Mouse (Mus musculus): ENCODE data around the gene Cntnap2. TPM values are rescaled to one million over a fixed set of nuclear protein-coding genes. Genes with fewer than 3 reads are reported as not detected.

The Cntnap2 gene
- polyA plus RNA-seq, 1 experiment from 2014 or later = 22.2 TPM

DNA sequence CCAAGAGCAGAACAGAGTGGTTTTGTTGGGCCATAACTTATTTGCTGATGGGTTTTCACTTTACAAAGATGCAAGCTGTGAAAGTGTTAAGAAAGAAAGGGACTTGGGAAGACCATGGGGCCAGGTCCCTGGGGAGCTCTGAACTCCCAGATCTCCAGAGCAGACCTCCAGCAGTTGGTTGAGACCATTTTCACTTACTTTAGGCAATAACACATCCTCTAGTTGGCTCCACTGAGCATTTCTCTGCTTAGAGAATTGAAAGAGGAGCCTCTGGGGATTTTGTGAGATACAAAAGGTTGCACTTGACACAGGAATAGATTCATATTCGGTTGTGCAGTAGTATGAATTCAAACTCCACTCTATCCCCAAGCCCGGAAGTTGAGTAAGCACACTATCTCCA is 2196.1 kb downstream of the Cntnap2 start:
- no peaks in the 10 kb centered on the region for H3K27me3 ChIP-seq (ENCODE audit: insufficient read depth, poor library complexity, severe bottlenecking)
- peaks cover 11% of the 10 kb centered on the region for H3K4me1 ChIP-seq (replicated peaks)
- DNase-seq (ENCODE audit: low spot score) = no peak
- WGBS = 88% methylated on average over 2 of the region's 2 CpGs
- no peaks in the 10 kb centered on the region for H3K36me3 ChIP-seq
- no peak overlapping the region for H3K4me3 ChIP-seq
- no peak overlapping the region for H3K27ac ChIP-seq
- no peaks in the 10 kb centered on the region for H3K9me3 ChIP-seq

DNA sequence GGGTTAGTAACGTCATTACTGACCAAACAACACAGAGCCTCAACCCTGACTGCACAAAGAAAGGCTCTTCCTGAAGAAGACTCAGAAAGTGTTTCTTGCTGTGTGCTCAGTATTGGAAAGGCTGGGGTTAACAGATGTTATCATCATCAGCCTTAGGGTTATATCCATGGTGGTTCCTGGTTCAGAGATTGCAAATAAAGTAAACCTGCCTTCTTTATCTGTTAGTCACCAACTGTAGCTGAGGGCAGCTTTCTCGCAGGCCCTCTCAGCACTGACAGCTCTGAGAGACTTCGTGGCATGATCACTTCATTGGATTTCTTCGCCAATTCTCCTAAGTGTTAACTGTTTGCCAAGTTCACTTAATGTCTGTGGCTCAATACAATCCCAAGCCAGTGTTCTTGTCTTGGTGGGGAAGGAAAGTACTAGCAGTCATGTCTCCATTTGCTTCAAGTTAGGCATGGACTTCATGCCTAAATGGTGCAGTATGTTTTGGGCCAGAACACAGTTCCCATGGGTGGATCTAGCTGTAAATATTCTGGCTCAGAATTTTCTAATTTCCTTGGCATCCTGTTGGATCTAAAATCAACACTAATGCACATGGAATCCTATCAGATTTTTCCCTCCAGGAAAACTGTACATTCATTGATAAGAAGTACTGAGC is 2197.2 kb downstream of the Cntnap2 start:
- Histone ChIP-seq H3K4me1 (replicated peaks) (peaks cover 7% of the 10 kb centered on the region), H3K4me3 (no peak overlapping the region), H3K27ac (no peak overlapping the region), H3K36me3 (no peaks in the 10 kb centered on the region), H3K9me3 (no peaks in the 10 kb centered on the region), H3K27me3 (ENCODE audit: insufficient read depth, poor library complexity, severe bottlenecking) (no peaks in the 10 kb centered on the region)
- DNase-seq (ENCODE audit: low spot score) = no peak
- WGBS = 81% methylated on average over 4 of the region's 4 CpGs

DNA sequence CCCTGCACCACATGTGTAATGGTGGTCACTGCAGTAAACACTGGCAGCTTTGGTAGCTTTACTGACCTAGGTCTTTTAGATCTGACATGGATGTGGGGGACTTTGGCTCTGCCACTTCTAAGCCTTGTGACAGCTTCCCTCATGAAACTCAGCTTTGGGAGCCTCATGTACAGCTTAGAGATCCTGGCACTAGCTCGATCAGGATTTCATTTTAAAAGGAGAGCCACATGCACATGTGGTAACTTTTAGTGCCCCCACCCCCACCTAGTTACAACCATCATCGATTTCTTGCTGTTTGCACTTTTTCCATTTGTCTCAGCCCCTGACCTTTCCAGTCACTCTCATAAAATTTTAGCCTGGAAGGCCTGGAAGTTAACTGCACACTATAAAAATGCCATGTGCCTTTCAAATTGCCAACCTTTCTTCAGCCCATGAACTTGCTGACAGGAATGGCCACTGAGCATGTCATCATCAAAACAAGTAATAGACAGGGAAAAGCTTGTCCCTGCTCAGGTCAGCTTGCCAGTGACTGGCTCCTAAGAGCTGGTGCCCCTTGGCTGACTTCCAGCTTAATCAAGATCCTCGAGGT is 2197.9 kb downstream of the Cntnap2 start:
- WGBS = 74% methylated on average over 3 of the region's 3 CpGs

DNA sequence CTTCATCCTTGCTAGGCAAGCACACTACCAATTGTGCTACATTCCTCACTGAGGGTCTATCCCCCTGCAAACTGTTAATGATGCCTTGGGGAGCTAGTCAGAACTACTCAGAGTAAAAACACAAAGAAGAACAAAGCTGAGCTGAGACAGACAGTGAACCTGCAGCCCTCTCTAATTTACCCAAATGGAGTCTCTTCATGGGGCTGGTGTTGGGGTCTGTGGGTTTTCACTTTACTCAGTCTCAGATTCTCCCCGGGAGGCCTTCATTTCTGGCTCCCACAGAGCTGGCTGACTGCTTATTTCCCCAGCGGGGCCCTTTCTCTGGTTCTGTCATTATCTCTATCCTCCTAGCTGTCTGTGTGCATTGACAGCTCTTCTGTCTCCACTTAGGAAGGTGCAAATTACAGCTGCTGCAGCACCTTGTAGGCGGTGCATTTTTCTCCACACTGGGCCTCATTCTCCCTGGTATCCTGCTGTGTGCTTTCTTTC is 2200.5 kb downstream of the Cntnap2 start:
- Histone ChIP-seq H3K9me3 (no peaks in the 10 kb centered on the region), H3K36me3 (no peaks in the 10 kb centered on the region), H3K27me3 (ENCODE audit: insufficient read depth, poor library complexity, severe bottlenecking) (no peaks in the 10 kb centered on the region), H3K4me3 (no peak overlapping the region), H3K4me1 (replicated peaks) (peaks cover 7% of the 10 kb centered on the region), H3K27ac (no peak overlapping the region)
- no peak for DNase-seq (ENCODE audit: low spot score)
- WGBS = 13% methylated on average over 3 of the region's 3 CpGs

More for the DNA sequence above, 2197.9 kb downstream of the Cntnap2 start:
- Histone ChIP-seq H3K27ac (no peak overlapping the region), H3K36me3 (no peaks in the 10 kb centered on the region), H3K9me3 (no peaks in the 10 kb centered on the region), H3K4me1 (replicated peaks) (peaks cover 7% of the 10 kb centered on the region), H3K4me3 (no peak overlapping the region), H3K27me3 (ENCODE audit: insufficient read depth, poor library complexity, severe bottlenecking) (no peaks in the 10 kb centered on the region)
- no peak for DNase-seq (ENCODE audit: low spot score)

DNA sequence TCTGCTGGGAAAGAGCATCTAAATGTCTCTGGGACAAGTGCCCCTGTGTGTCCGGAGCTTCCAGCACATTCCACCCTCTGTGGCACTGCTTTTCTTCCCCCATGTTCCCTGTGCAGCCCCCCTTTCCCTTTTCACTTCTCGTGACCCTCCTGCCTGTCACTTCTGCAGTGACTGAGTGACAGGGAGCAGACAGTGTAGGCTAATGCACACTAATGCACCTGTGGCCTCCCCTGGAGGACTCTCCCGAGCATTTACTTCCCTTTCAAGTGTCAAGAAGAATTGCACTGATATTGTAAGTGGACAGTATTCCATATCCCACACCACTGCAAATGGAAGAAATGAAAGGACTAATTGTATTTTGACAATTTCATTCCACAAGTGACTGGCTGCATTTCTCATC is 2208.1 kb downstream of the Cntnap2 start:
- DNase-seq (ENCODE audit: low spot score) = no peak
- WGBS = 57% methylated on average over 3 of the region's 3 CpGs
- H3K27me3 ChIP-seq (ENCODE audit: insufficient read depth, poor library complexity, severe bottlenecking) = peaks cover 15% of the 10 kb centered on the region
- no peak overlapping the region for H3K27ac ChIP-seq
- no peaks in the 10 kb centered on the region for H3K9me3 ChIP-seq
- no peak overlapping the region for H3K4me3 ChIP-seq
- H3K36me3 ChIP-seq = no peaks in the 10 kb centered on the region
- peaks cover 6% of the 10 kb centered on the region; the same call in 1 of the 2 replicates for H3K4me1 ChIP-seq (replicated peaks)

DNA sequence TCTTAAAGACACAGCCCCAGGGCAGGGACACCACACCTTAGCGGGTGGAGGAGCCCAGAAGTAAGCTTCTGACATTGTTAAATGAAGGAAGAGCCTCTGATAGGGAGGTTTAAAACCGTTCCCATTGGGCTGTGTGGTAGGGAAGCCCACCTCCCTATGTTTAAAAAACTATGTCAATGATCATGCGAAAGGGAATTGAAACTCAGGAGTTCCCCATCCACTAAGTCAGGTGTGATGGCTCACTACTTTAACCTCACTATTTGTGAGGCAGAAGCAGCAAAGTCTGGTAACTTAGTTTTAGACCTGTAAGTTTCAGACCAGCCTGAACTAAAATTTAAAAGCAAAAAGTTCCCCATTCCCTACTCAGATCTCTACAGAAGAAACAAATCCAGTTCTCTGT is 2210.3 kb downstream of the Cntnap2 start:
- Histone ChIP-seq H3K9me3 (no peaks in the 10 kb centered on the region), H3K27me3 (ENCODE audit: insufficient read depth, poor library complexity, severe bottlenecking) (peaks cover 17% of the 10 kb centered on the region), H3K4me3 (no peak overlapping the region), H3K27ac (no peak overlapping the region), H3K4me1 (replicated peaks) (peaks cover 21% of the 10 kb centered on the region), H3K36me3 (no peaks in the 10 kb centered on the region)
- DNase-seq (ENCODE audit: low spot score) = no peak
- whole genome bisulfite sequencing = 83% methylated on average over 3 of the region's 3 CpGs

DNA sequence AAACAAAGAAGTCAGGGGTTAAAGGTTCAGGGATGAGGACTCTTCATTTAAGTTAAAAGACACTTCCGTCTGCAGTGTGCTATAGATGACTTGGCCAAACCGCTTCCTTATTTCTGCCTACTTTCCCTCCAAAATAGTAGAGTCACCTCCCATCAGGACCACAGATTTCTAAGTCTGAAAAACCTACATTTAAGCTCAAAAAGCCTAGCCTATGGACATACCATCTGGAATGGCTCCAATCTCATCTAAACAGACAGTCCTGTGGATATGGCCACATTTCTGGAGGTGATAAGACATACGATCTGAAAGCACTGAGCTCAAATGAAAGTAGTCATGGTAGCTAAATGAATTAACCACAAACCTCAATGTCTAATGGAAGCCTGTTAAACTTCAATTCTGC is 2212.4 kb downstream of the Cntnap2 start:
- no peak for DNase-seq (ENCODE audit: low spot score)
- no peaks in the 10 kb centered on the region for H3K36me3 ChIP-seq
- H3K9me3 ChIP-seq = no peaks in the 10 kb centered on the region
- peaks cover 27% of the 10 kb centered on the region for H3K27me3 ChIP-seq (ENCODE audit: insufficient read depth, poor library complexity, severe bottlenecking)
- H3K4me3 ChIP-seq = no peak overlapping the region
- WGBS = 92% methylated on average over 3 of the region's 3 CpGs
- peaks cover 34% of the 10 kb centered on the region for H3K4me1 ChIP-seq (replicated peaks)
- no peak overlapping the region for H3K27ac ChIP-seq

DNA sequence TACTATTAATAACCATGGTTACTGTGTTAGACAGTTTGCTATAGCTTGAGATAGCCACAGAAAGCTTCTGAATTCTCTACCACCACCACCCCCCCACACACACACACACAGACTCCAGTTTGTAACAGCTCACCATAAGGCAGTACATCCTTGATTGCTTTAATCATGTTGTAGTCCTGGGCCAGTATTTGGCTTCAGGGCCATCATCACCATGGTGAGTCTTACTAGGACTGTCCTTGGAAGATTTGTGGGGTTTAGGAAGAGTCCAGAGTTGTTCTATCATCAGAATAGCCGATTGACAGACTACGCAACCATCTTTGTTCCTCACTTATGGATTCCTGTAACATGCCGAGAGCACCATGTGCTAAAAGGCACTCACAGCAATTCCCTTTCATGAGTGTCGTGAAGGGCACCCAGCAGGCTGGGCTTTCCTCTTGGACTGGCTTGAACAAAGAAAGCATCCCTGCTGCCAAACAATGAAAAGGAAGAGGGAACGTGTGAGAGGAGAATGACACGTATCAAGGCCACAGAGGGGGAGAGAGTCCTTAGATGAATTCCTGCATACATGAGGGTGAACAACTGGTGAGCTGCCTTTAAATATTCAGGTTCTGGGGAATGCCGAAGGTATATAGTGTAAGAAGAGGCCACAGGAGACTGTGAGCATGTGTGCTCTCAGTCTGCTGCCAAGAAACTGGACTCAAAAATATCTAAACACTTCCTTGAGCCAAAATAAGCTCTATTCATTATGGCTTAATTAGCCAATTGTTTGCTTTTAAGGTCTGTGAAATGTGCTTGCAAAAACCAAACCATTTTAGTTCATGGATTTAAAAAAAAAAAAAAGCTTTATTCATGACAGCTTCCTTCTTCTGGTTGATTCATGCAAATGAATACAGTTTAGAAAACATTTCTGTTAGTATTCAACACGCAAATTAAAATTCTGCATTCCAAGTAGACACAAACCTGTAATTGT is 2213.7 kb downstream of the Cntnap2 start:
- WGBS = 43% methylated on average over 8 of the region's 8 CpGs
- Histone ChIP-seq H3K27me3 (ENCODE audit: insufficient read depth, poor library complexity, severe bottlenecking) (peaks cover 40% of the 10 kb centered on the region), H3K36me3 (no peaks in the 10 kb centered on the region), H3K4me3 (no peak overlapping the region), H3K9me3 (no peaks in the 10 kb centered on the region), H3K4me1 (replicated peaks) (peaks cover 32% of the 10 kb centered on the region), H3K27ac (peak overlapping the region; percentile 59)
- peak; percentile 30 for DNase-seq (ENCODE audit: low spot score)

DNA sequence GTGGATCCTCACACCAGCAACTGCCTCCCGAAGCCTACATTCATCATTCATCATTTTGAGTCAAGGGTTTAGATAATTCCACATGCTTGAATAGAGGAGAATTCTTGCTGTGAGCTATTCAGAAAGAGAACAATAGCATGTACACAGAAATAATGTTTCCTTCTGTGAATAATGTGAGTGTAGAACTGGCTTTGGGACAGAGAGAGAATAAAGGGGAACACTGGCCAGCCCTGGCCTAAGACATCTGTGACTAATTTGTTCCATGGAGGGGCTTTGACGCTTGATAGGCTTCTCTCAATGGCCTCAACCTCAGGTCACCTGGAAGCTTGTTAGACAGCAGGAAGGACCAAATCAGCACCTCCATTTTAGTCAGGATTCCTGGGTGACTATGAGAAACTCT is 2215.9 kb downstream of the Cntnap2 start:
- Histone ChIP-seq H3K4me1 (replicated peaks) (peaks cover 49% of the 10 kb centered on the region), H3K27ac (no peak overlapping the region), H3K36me3 (no peaks in the 10 kb centered on the region), H3K9me3 (no peaks in the 10 kb centered on the region), H3K4me3 (no peak overlapping the region), H3K27me3 (ENCODE audit: insufficient read depth, poor library complexity, severe bottlenecking) (peaks cover 45% of the 10 kb centered on the region)
- no peak for DNase-seq (ENCODE audit: low spot score)
- 26% methylated on average over 2 of the region's 2 CpGs for WGBS

DNA sequence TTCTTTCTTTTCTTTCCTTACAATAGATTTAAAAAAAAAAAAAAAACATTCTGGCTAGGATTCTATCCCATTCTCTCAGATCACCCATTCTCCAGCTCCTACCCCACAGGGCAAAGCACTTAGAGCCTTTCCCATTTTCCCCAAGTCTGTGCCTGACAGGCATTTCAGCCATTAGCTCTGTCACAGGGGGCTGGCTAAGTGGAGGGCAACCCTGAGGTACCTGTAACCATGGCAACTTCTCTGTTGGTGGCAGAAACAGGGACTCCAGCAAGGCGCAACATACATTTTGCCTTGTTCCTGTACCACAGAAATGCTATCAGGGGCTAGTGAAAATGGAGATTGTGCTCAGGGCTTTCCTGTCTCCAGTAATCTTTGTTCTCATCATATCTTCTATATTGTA is 2220.0 kb downstream of the Cntnap2 start:
- DNase-seq (ENCODE audit: low spot score) = peak; percentile 59
- Histone ChIP-seq H3K27me3 (ENCODE audit: insufficient read depth, poor library complexity, severe bottlenecking) (peaks cover 28% of the 10 kb centered on the region), H3K9me3 (no peaks in the 10 kb centered on the region), H3K36me3 (no peaks in the 10 kb centered on the region), H3K4me1 (replicated peaks) (peaks cover 38% of the 10 kb centered on the region), H3K4me3 (no peak overlapping the region), H3K27ac (0 out of 2 replicates have a peak overlapping the region, but pooled peaks have one; percentile 29)
- 13% methylated on average over 1 of the region's 1 CpGs for WGBS

DNA sequence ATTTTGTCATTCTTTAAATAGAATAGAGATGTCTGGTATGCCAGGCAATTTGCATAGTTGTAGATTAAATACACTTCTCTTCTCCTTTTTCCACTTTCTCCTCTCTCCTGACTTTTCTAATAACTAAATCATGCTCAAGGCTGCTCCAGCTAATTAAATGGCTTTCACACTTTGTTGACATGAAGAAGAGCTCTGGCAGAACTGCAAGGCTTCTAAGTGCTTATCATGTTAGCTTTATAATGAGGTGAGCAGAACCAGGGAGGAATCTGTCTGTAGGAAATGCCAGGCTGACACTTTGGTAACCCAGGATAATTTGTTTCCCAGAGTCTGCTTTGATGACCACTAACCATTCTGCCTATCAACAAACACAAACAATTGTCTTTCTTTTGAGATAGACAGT is 2222.4 kb downstream of the Cntnap2 start:
- no peak overlapping the region for H3K4me3 ChIP-seq
- peaks cover 18% of the 10 kb centered on the region for H3K27me3 ChIP-seq (ENCODE audit: insufficient read depth, poor library complexity, severe bottlenecking)
- H3K36me3 ChIP-seq = no peaks in the 10 kb centered on the region
- H3K27ac ChIP-seq = no peak overlapping the region
- H3K4me1 ChIP-seq (replicated peaks) = peaks cover 37% of the 10 kb centered on the region
- no peak for DNase-seq (ENCODE audit: low spot score)
- H3K9me3 ChIP-seq = no peaks in the 10 kb centered on the region

DNA sequence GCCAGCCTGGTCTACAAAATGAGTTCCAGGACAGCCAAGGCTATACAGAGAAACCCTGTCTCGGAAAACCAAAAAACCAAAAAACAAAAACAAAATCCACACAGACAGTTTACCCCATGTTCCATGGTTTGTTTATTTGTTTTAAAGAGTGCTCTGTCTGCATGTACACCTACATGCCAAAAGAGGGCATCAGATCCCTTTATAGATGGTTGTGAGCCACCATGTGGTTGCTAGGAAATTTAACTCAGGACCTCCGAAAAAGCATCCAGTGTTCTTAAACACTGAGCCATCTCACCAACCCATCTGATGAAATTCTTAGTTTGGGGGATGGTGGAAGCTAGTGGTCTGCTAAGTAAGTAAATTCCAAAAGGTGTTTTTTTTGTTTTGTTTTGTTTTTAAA is 2225.6 kb downstream of the Cntnap2 start:
- WGBS = 59% methylated on average over 2 of the region's 2 CpGs
- H3K4me3 ChIP-seq = no peak overlapping the region
- peaks cover 26% of the 10 kb centered on the region for H3K4me1 ChIP-seq (replicated peaks)

DNA sequence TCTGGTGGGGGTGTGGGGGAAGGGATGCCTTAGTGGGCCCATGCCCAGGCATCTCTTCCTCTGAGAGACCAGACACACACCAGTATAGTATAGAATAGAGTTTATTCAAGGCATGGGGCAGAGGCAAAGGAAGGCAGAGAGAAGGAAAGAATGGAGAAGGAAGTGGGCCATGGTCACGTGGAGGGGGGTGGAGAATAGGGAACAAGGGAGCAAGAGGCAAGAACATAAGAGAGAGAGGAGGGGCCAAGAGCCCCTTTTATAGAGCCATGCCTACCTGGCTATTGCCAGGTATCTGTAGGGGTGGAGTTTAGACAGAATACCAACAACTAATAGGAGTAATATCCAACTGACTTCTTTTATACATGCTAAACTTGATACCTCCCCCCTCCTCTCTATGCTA is 2226.6 kb downstream of the Cntnap2 start:
- Histone ChIP-seq H3K4me1 (replicated peaks) (peaks cover 26% of the 10 kb centered on the region), H3K9me3 (no peaks in the 10 kb centered on the region), H3K4me3 (no peak overlapping the region), H3K36me3 (no peaks in the 10 kb centered on the region), H3K27me3 (ENCODE audit: insufficient read depth, poor library complexity, severe bottlenecking) (no peaks in the 10 kb centered on the region), H3K27ac (no peak overlapping the region)
- DNase-seq (ENCODE audit: low spot score) = no peak
- 77% methylated on average over 1 of the region's 1 CpGs for WGBS

More for the DNA sequence above, 2225.6 kb downstream of the Cntnap2 start:
- H3K27ac ChIP-seq = no peak overlapping the region
- H3K27me3 ChIP-seq (ENCODE audit: insufficient read depth, poor library complexity, severe bottlenecking) = no peaks in the 10 kb centered on the region
- no peaks in the 10 kb centered on the region for H3K9me3 ChIP-seq
- no peak for DNase-seq (ENCODE audit: low spot score)
- no peaks in the 10 kb centered on the region for H3K36me3 ChIP-seq
